Mouse (Mus musculus) forebrain, embryonic 16.5 days (tissue): ENCODE results near the gene Slc16a11. TPM values are rescaled to one million over a fixed set of nuclear protein-coding genes. Genes with fewer than 3 reads are reported as not detected.

Experiments used
- ATAC-seq: fragments of 200-750 bp; cut with Nextera tagmentation; 2 replicates; pipeline ENCODE4 v1.8.0; 2017; ENCODE audit warnings: mild to moderate bottlenecking, moderate library complexity
- H3K27ac ChIP-seq: fragments of 300-500 bp; sonication (generic); 2 replicates; pipeline ENCODE4 v1.5.1; 2014; ENCODE audit warnings: low read length, control low read depth
- H3K27me3 ChIP-seq: fragments of 300-500 bp; sonication (generic); replicated peaks from 2 replicates; pipeline ENCODE4 v1.6.1; 2014; ENCODE audit warnings: low read length; ENCODE audit not compliant: control insufficient read depth, insufficient read depth
- H3K36me3 ChIP-seq: fragments of 300-500 bp; sonication (generic); 2 replicates; pipeline ENCODE4 v1.6.1; 2014; ENCODE audit not compliant: control insufficient read depth, insufficient read depth
- H3K4me1 ChIP-seq: fragments of 300-500 bp; sonication (generic); replicated peaks from 2 replicates; pipeline ENCODE4 v1.6.1; 2014; ENCODE audit warnings: low read length; ENCODE audit not compliant: control insufficient read depth, insufficient read depth
- H3K4me2 ChIP-seq: fragments of 300-500 bp; sonication (generic); 2 replicates; pipeline ENCODE4 v1.6.1; 2014; ENCODE audit warnings: mild to moderate bottlenecking, low read length, control low read depth
- H3K4me3 ChIP-seq: fragments of 300-500 bp; sonication (generic); replicated peaks from 2 replicates; pipeline ENCODE4 v1.5.1; 2014; ENCODE audit warnings: mild to moderate bottlenecking, low read length, control low read depth
- H3K9ac ChIP-seq: fragments of 300-500 bp; sonication (generic); replicated peaks from 2 replicates; pipeline ENCODE4 v1.6.1; 2014; ENCODE audit warnings: low read depth, low read length, control low read depth
- H3K9me3 ChIP-seq: fragments of 300-500 bp; sonication (generic); 2 replicates; pipeline ENCODE4 v1.6.1; 2016; ENCODE audit warnings: low read length; ENCODE audit not compliant: control insufficient read depth
- WGBS: fragments of 180-500 bp; shearing (Covaris S2); extraction: QIAGEN DNeasy Blood & Tissue Kit; methylation state at CpG from one replicate; pipeline ENCODE4 v1.1.7; 2014; 5-methylcytosine and 5-hydroxymethylcytosine counted together
- polyA plus RNA-seq: library from polyadenylated mRNA; unstranded; fragments of >200 nt; fragmentation: Nextera tagmentation; extraction: Ambion mirVana; gene quantifications from 2 replicates; pipeline ENCODE4 v1.2.1, GENCODE M21; 2015

The Slc16a11 gene
- polyA plus RNA-seq, 1 experiment from 2014 or later, result 4.8 TPM

GRCm38 (mm10) chr11:70177647-70178046 is 34.9 kb upstream of the Slc16a11 start:
- ATAC-seq, result no peak
- Histone ChIP-seq H3K36me3 (no peaks in the 10 kb centered on the region), H3K9ac (no peak overlapping the region), H3K27ac (no peak overlapping the region), H3K4me2 (no peak overlapping the region), H3K27me3 (no peaks in the 10 kb centered on the region), H3K4me1 (no peaks in the 10 kb centered on the region), H3K9me3 (no peaks in the 10 kb centered on the region), H3K4me3 (no peak overlapping the region)
- 68% methylated on average over 8 of the region's 8 CpGs for WGBS

DNA sequence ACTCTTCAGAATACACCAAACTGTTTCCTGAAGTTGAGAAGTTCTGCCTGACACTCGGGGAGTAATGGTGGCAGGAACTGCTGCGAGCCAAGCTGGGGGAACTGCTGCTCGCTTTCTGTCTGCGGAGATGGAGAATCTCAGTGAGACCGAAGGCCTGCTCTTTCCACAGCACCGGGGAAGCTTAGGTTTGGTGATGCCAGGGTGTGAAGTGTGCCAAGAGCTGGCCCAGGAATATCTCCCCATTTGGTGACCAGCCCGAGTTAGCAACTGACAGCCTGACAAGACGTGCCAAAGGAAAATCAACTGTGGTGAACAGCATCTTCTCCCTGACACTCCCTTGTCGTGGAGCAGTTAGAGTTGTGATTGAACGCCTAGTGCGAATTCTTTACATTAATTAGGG is 34.2 kb upstream of the Slc16a11 start:
- Histone ChIP-seq H3K27me3 (no peaks in the 10 kb centered on the region), H3K4me1 (no peaks in the 10 kb centered on the region), H3K9me3 (no peaks in the 10 kb centered on the region), H3K4me3 (no peak overlapping the region), H3K4me2 (no peak overlapping the region), H3K9ac (no peak overlapping the region), H3K36me3 (no peaks in the 10 kb centered on the region), H3K27ac (no peak overlapping the region)
- ATAC-seq, result no peak
- 85% methylated on average over 11 of the region's 11 CpGs for WGBS

GRCm38 (mm10) chr11:70178756-70179155 is 33.8 kb upstream of the Slc16a11 start:
- Histone ChIP-seq H3K9ac (no peak overlapping the region), H3K4me2 (no peak overlapping the region), H3K27ac (no peak overlapping the region), H3K27me3 (no peaks in the 10 kb centered on the region), H3K9me3 (no peaks in the 10 kb centered on the region), H3K36me3 (no peaks in the 10 kb centered on the region), H3K4me3 (no peak overlapping the region), H3K4me1 (no peaks in the 10 kb centered on the region)
- 80% methylated on average over 11 of the region's 11 CpGs for WGBS
- ATAC-seq, result no peak

DNA sequence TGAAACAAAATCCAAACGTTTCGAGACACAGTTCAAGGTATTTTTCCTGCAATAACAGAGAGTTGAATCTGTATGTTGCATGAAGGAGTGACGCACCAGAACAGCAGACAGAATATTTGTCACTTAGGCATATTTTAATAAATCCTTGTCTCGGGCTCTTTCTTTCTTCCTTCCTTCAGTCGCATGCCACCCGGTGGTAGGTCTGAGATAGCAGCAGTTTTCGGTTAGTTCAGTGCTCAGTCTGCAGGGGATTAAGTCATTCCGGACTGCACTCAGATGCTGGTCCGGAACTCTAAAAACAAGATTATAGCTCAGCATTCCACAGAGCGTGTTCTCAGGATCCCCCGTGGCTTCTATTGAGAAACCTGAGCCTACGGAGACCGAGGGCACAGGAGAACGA is 33.2 kb upstream of the Slc16a11 start:
- Histone ChIP-seq H3K36me3 (no peaks in the 10 kb centered on the region), H3K4me3 (no peak overlapping the region), H3K27me3 (no peaks in the 10 kb centered on the region), H3K4me1 (no peaks in the 10 kb centered on the region), H3K9me3 (no peaks in the 10 kb centered on the region), H3K9ac (no peak overlapping the region), H3K4me2 (no peak overlapping the region), H3K27ac (no peak overlapping the region)
- 31% methylated on average over 14 of the region's 14 CpGs for WGBS
- ATAC-seq, result no peak

- no peak for ATAC-seq
- H3K9ac ChIP-seq, result no peak overlapping the region
- H3K27me3 ChIP-seq, result no peaks in the 10 kb centered on the region
- H3K36me3 ChIP-seq, result no peaks in the 10 kb centered on the region
- no peaks in the 10 kb centered on the region for H3K9me3 ChIP-seq
- H3K27ac ChIP-seq, result no peak overlapping the region
- 89% methylated on average over 4 of the region's 4 CpGs for WGBS
- H3K4me1 ChIP-seq, result no peaks in the 10 kb centered on the region
- H3K4me3 ChIP-seq, result no peak overlapping the region
- H3K4me2 ChIP-seq, result no peak overlapping the region
Measured at GRCm38 (mm10) chr11:70180496-70180895, 32.1 kb upstream of the Slc16a11 start.

DNA sequence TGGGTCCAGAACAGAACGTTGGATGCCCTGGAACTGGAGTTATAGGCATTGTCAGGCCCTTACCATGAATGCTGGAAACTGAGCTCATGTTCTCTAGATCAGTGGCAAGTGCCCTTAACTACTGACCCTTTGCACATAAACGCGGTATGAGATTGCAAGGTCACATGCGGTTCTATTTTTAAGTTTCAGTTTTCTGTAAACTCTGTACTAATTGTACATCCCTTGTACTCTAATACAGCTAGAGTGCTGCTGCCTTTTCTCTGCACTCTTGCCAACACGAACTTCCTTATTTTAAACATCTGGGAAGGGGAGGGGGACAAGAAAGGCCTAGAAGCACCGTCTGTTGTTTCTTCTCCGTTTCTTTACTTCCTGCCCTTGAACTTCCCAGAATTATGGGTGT is 27.4 kb upstream of the Slc16a11 start:
- no peak overlapping the region for H3K4me2 ChIP-seq
- no peaks in the 10 kb centered on the region for H3K36me3 ChIP-seq
- H3K27ac ChIP-seq, result no peak overlapping the region
- H3K9me3 ChIP-seq, result no peaks in the 10 kb centered on the region
- H3K27me3 ChIP-seq, result no peaks in the 10 kb centered on the region
- 85% methylated on average over 7 of the region's 7 CpGs for WGBS
- no peak overlapping the region for H3K9ac ChIP-seq
- H3K4me1 ChIP-seq, result no peaks in the 10 kb centered on the region
- no peak for ATAC-seq
- H3K4me3 ChIP-seq, result no peak overlapping the region

DNA sequence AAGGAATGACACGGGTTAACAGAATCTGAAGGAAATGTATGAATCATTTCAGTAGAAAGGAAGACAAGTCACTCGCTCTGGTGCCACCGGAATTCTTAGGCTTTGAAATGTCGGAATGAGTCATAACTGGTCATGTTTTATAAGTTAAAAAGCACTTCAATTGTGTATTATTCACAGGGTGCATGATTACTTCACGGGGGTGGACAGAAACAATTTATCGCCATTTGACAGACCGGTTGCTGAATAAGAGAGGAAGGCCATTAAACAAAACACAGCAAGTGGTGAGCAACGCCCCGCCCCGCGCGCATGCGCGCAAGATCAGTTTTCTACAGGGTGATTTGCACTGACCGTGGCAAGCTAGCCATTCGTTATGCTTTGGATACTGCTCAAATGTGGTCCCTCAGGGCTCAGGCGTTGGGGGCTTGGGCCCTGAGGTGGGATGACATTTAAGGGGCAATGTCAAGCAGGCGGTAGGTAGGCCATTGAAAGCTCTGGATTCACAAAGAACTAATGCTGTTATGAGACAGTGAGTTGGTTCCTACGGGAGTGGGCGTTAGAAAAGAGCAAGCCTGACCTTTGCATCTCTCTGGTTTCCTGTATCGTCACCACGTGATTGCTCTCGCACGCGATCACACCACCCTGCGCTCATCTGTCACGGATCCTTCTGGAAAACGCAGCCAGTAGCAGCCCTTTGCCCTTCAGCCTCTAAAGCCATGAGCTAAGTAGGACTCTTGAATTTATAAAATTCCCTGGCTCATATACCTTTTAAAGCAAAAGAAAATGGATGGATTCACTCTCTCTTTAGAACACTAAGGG is 23.0 kb upstream of the Slc16a11 start:
- WGBS, result 92% methylated on average over 28 of the region's 28 CpGs
- Histone ChIP-seq H3K4me3 (no peak overlapping the region), H3K9ac (no peak overlapping the region), H3K4me1 (no peaks in the 10 kb centered on the region), H3K9me3 (no peaks in the 10 kb centered on the region), H3K4me2 (no peak overlapping the region), H3K36me3 (no peaks in the 10 kb centered on the region), H3K27ac (no peak overlapping the region), H3K27me3 (no peaks in the 10 kb centered on the region)
- no peak for ATAC-seq

DNA sequence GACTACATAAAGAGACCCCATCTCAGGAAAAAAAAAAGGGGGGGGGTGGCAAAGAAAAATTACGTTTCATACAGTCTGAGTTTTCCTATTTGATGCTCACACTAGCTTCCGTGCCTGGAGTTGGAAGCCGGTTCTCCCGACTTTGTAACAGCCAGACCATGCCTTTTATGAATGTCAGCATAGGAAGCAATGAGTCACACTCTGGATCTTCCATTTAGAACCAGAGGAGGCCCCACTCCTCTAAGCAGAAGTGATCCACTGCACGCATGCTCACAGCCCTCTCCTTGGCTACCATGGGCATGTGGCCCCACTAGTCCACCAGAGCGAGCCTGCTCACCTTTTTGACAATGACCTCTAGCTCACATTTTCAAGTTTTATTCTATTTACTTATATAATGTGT is 21.4 kb upstream of the Slc16a11 start:
- H3K4me1 ChIP-seq, result no peaks in the 10 kb centered on the region
- WGBS, result 87% methylated on average over 6 of the region's 6 CpGs
- no peaks in the 10 kb centered on the region for H3K27me3 ChIP-seq
- H3K36me3 ChIP-seq, result no peaks in the 10 kb centered on the region
- no peak for ATAC-seq
- no peak overlapping the region for H3K4me3 ChIP-seq
- no peaks in the 10 kb centered on the region for H3K9me3 ChIP-seq
- no peak overlapping the region for H3K9ac ChIP-seq
- no peak overlapping the region for H3K4me2 ChIP-seq
- H3K27ac ChIP-seq, result no peak overlapping the region

GRCm38 (mm10) chr11:70192157-70192556 is 20.4 kb upstream of the Slc16a11 start:
- H3K9me3 ChIP-seq, result no peaks in the 10 kb centered on the region
- no peak overlapping the region for H3K4me2 ChIP-seq
- 75% methylated on average over 4 of the region's 4 CpGs for WGBS
- no peak for ATAC-seq
- no peak overlapping the region for H3K4me3 ChIP-seq
- H3K36me3 ChIP-seq, result no peaks in the 10 kb centered on the region
- H3K4me1 ChIP-seq, result no peaks in the 10 kb centered on the region
- no peak overlapping the region for H3K27ac ChIP-seq
- H3K27me3 ChIP-seq, result no peaks in the 10 kb centered on the region
- no peak overlapping the region for H3K9ac ChIP-seq
